Mouse (Mus musculus) CH12.LX (cell line): Measurements from ENCODE around the gene B3gnt2.

Experiments
- BHLHE40 ChIP-seq: IDR thresholded peaks from 2 replicates; pipeline ENCODE4 v1.6.1; 2011; ENCODE audit warnings: mild to moderate bottlenecking, low read depth, low read length, improper control_type of control experiment
- CTCF ChIP-seq, 2 experiments: IDR thresholded peaks in 1 of 2; conservative IDR thresholded peaks in 1 of 2; 2 replicates each; pipeline ENCODE4 v1.5.1; 2011 to 2012; ENCODE audit warnings: low read depth in 2 of 2, low read length in 2 of 2, improper control_type of control experiment in 1 of 2, inconsistent platforms in 1 of 2, mild to moderate bottlenecking in 1 of 2, moderate library complexity in 1 of 2
- POLR2A ChIP-seq: IDR thresholded peaks from 2 replicates; pipeline ENCODE4 v1.6.1; 2011; ENCODE audit warnings: low read depth, mild to moderate bottlenecking, improper control_type of control experiment, low read length
- RAD21 ChIP-seq: IDR thresholded peaks from 2 replicates; pipeline ENCODE4 v1.6.1; 2011; ENCODE audit warnings: low read depth, mild to moderate bottlenecking, low read length, improper control_type of control experiment, moderate library complexity
- USF2 ChIP-seq: conservative IDR thresholded peaks from 2 replicates; pipeline ENCODE4 v1.6.1; 2011; ENCODE audit warnings: low read depth, low read length, improper control_type of control experiment

- TF ChIP-seq RAD21 (no peak), CTCF (conservative IDR thresholded peaks at IDR 0.05 in 1 of 2, IDR thresholded peaks at IDR 0.05 in 1 of 2; ENCODE audit: low read depth in 2 of 2, low read length in 2 of 2) (no peak), BHLHE40 (no peak), USF2 (no peak), POLR2A (no peak)
These were observed 14.0 kb upstream of the B3gnt2 start for GRCm38 (mm10) chr11:22874747-22875146.
